Mouse (Mus musculus): ENCODE measurements around the gene Znhit1. TPM values are rescaled to one million over a fixed set of nuclear protein-coding genes. Genes with fewer than 3 reads are reported as not detected.

Gene Znhit1
- total RNA-seq, 2 experiments from 2014 or later = 50.4 to 54.9 TPM

DNA sequence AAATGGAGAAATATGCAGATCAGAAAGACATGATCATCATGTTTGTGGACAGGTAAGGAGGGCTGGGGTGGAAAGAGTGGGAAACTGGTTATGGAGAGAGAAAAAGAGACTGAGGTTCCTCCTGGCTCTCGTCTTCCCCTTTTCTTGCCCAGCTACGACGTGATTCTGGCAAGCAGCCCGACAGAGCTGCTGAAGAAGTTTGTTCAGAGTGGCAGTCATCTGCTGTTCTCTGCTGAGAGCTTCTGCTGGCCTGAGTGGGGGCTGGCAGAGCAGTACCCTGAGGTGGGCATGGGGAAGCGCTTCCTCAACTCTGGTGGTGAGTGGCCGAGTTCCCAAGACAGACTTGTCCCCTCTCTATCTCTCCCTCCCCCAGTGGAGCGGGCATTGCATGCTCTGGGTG lies 599 bp upstream of the Znhit1 start:
- intact Hi-C loops (cut with DNase I) = no loop called here
- DNase-seq = peak; percentile 31 to 49

DNA sequence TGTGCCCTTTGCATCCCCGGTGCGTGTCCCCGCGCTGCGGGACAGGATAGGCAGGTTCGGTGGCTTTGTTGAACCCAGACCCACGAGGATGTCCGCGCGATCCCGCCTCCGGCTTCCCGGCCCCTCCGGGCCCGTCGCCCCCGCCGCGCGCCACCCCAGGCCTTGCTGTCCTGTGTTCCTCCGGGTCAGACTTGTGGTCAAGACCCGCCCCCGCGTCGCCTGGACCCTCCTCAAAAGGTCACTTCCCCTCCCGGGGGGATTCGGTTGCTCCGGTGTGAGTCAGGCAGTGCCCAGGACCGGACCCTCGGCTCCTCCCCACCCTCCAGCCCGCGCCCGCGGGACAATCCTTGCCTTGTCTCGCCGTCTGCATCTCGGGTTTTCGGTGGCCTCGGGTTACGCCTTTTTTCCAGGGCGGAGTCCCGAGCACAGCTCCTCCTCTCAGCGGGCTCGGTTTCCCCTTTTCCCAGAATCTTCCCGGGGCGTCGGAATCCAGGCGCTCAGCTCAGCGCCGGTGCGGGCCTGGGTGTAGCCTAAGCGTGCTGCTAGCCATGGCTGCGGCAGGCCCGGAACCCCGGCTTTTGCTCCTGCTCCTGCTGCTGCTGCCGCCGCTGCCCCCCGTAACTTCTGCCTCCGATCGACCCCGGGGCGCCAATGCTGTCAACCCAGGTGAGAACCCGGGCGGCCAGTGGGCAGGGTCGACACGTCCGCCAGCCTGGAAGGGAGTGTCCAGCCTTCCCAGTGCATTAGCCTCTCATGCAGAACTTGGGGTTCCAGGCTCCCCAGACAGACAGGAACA lies 485 bp downstream of the Znhit1 start:
- intact Hi-C loops (cut with DNase I) = loop anchor here (2.0 kb wide), 1 partner anchor 25 kb away; no protein-coding TSS in a partner anchor

DNA sequence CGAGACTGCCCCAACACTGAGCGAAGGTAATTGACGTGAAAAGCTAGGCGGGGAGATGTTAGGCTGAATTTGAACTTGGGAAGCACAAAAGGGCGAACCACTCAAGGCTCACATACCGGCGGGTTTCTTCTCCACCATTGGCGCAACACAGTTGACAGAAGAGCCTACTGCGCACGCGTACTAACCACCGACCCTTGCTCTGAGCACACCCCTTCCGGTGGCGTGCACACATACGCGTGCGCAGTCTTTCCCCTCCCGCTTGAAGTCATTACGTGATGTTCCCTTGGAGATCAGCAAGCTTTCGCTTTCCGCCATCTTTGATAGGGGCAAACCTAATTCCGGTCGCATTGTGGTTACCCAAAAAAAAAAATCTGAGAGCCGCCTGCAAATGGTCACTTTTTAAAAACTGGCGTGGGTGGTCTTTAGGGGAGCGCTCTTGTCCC lies 1.1 kb downstream of the Znhit1 start, which contains the start of gene Plod3:
Plod3 (plus strand) TSS at position 325 of the 443 bp plus-strand sequence.
- intact Hi-C loops (cut with DNase I) = loop anchor here (2.0 kb wide), 1 partner anchor 24 kb away; no protein-coding TSS in a partner anchor
- DNase-seq = peak; percentile 96 to 97

More for the DNA sequence above, 485 bp downstream of the Znhit1 start:
- DNase-seq = peak; percentile 75 to 87

DNA sequence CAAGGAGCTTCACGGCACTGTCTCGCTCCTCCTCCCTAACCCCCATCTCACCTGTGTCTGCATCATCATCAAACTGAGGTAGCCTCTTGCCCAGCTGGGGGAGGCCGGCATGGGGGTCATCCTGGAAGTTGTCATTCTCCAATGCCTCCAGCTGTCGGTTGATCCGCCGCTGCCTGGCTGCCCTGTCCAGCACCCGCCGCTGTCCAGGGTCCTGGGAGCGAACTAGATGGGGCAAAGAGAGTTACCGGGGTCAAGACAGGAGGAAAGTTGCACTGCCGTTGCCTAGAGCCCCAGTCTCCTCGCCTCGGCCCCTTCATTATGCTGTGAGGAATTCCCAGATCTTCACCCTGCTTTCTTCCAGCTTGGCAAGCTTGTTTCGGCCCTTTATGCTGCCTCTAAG lies 3.0 kb downstream of the Znhit1 start:
- no peak for DNase-seq
- intact Hi-C loops (cut with DNase I) = no loop called here

DNA sequence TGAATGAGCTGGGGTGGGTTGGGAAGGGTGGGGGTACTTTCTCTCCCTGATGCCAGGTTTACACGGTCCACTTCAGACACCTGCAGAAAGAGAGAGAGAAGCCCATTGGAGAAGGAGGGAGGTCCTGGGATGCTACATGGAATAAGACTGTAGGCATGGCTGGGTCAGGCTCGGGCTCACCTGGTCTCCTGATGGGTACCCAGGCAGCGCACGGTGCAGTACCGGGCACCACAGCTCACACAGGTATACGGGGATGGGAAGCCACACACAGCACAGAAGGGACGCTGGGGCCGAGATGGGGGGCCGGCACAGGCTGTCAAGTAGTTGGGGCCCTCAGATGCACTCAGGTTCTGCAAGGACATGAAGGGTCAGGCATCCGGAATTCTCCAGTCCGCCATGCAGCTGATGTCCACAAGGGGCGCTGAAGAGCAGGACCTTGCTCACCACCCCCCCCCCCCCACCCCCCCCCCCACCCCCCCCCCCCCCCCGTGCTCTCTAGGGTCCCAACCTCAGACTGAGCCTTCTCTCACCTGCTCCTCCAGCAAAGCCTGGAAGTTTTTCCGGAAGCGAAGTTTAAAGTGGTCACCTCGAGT lies 5.4 kb downstream of the Znhit1 start:
- intact Hi-C loops (cut with DNase I) = no loop called here
- DNase-seq = peak; percentile 66 to 79

DNA sequence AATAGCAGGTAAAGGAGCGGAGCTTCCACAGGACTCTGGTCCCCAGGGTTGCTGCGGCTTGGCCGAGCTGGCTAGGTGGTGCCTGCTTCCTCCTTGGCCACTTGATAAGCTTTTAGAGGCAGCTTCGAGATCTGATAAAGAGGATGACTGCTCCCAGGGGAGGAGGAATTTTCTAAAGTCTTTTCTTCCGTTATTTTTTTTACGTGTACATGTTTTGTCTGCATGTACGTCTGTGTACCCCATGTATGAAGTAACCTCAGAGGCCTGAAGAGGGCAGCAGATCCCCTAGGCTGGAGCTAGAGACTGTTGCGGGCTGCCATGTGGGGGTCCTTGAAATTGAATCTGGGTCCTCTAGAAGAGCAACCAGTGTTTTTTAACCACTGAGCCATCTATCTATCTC lies 6.8 kb downstream of the Znhit1 start:
- no peak for DNase-seq
- intact Hi-C loops (cut with DNase I) = no loop called here

DNA sequence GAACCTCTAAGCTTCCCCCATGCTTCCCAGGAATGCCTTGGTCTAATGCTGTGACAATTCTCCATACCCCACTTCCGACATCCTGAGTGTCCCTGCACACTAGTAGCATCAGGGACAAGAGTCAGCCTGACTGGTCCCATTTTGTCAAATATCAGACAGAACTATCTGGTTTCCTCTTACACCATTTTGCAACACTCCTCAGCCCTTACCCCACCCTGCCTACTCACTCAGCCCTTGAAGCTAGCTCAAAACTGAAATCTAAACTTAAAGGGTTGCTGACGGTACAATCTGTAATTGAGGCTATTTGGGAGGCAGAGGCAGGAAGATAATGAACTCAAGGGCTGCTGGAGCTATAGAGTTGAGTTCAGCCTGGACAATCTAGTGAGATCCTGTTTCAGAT lies 8.1 kb downstream of the Znhit1 start:
- intact Hi-C loops (cut with DNase I) = no loop called here
- no peak for DNase-seq

DNA sequence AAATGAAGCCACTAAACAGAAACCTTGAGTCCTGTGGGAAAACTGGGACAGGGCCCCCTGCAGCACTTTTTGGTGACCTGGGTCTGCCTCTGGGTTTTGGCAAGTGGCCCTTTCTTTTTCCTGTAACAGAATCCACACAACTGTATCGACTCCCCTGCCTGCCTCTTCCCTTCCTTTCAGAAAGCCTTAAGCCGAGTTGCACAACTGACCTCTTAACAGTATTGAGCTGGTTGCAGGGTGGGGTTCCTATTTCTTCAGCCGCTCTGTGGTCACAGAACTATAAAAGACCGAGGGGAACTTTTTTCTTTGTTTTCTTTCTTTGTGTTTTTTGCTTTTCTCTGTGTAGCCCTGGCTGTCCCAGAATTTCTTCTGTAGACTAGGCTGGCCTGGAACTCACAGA lies 10.1 kb downstream of the Znhit1 start:
- DNase-seq = no peak
- intact Hi-C loops (cut with DNase I) = no loop called here

DNA sequence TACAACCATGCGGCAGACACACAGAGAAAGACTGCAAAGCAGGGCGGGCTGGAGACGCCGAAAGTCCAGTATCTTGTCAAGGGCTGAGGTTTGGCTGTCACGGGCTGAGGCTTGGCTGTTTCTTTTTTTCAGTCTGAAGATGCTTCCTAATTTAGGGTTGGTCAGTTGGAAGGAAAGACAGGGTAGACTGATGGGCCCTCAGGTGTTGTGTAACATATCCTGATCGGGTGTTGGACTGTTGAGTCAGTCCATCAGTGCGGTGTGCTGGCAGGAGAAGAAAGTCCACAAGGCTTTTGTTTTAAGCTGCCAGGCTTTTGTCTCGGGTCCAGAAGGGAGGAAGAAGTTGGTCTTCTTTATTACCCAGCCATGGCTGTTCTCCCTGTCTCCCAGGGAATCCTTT lies 14.2 kb downstream of the Znhit1 start:
- intact Hi-C loops (cut with DNase I) = no loop called here
- no peak for DNase-seq

DNA sequence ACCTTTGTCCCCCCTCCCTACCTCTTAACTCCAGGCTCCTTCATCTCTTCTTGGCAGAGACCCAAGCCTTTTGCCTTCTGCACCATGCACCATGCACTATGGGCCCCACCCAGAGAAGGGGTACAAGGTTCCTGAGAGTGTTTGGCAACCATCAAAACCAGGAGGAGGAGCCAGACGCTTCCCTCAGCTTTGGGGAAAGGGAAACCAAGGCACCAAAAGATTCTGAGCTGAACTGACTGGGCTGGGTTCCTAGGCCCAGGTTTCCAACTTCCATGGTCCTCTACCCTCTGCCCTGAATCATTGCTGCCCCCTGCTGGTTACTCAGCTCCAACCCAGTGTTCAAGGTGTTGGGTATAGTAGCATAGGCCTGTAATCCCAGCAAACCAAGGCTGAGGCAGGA lies 17.1 kb downstream of the Znhit1 start:
- intact Hi-C loops (cut with DNase I) = loop anchor here (2.0 kb wide), 1 partner anchor 42 kb away; no protein-coding TSS in a partner anchor
- DNase-seq = peak; percentile 77 to 86

DNA sequence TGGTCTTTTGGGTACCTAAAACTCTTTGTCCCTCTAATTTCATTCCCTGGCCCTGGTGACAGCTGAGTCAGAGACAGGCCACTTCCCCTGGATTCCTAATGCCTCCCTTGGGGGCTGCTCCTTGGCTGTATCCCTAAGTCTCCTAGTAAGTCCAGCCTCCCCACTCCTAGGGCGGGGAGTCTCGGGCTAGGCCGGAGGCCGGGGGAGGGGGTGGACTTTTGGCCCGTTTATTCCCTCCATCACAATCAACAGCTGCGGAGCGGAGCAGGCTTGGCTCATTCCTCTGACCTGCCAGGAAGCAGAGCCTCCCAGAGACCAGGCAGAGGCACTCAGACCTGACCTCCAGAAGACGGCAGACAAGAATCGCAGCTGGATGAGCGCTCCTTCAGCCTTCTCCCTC lies 20.2 kb downstream of the Znhit1 start:
- intact Hi-C loops (cut with DNase I) = loop anchor here (10.0 kb wide), 1 partner anchor 817 kb away; the partner anchor contains the start of genes Mepce and Zcwpw1
- DNase-seq = peak; percentile 83

DNA sequence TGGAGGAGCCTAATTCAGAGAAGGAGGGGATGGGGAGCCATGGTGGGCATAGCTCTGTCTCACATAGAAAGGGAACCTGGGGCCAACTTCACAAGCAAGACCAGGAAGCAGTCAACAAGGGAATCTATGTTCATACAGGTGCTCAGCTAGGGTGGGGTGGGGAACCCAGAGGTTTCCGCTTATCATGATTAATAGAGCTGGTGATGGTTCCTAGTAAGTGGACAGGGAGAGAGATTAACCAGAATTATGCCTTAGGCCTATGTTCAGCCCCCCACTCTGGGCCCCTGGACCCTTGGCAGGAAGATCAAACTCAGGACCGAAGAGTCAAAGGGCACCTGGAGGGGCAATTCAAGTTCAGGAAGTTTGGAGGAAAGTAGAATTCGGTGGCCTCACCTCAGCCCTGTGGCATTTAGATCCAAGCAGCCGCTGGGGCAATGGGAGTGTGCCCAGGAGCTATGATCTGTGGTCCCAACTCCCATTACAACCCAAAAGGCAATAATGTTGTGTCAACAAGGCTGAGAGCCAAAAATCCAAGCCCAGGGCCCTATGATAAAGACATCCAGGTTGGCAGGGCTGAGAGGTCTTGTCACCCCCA lies 20.9 kb downstream of the Znhit1 start:
- no peak for DNase-seq
- intact Hi-C loops (cut with DNase I) = loop anchor here (10.0 kb wide), 1 partner anchor 818 kb away; the partner anchor contains the start of genes Mepce and Zcwpw1

DNA sequence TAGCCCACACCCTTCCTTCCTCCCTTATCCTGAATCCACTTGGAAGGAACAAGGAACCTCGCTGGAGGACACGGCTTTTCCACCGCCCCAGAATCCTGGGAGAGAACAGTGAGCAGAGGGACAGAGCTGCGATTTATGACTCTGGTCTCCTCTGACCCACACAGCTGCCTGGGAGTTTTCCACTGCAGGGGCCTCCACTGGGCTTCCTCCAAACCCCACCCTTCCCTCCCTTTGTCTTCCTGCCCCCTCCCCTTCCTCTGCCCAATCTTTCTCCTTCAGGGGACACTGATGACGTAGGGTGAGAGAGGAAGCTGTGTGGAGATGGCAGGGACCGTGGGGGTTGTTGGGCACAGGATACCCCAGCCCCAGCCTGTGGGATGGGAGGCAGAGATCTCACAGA lies 21.5 kb downstream of the Znhit1 start, which contains the start of gene Cldn15:
Cldn15 (plus strand) TSS at position 286 of the 400 bp plus-strand sequence.
- peak; percentile 43 to 48 for DNase-seq
- intact Hi-C loops (cut with DNase I) = loop anchor here (10.0 kb wide), 1 partner anchor 818 kb away; the partner anchor contains the start of genes Mepce and Zcwpw1

DNA sequence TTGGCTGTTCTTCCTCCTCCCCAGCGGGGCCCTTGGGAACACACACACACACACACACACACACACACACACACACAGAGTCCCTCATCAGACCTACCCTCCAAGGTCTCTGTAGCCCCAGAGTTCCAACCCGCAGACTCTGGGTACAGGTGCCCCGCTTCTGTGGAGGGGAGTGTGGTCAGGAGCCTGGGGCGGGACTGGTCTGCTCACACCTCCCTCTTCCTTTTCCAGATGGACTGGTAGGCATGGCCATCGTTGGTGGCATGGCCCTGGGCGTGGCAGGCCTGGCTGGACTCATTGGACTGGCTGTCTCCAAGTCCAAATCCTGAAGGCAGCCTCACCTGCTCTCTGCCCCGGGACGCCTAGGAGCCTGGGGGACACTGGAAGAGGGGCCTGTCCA lies 22.1 kb downstream of the Znhit1 start:
- DNase-seq = no peak
- intact Hi-C loops (cut with DNase I) = loop anchor here (10.0 kb wide), 1 partner anchor 819 kb away; the partner anchor contains the start of genes Mepce and Zcwpw1

DNA sequence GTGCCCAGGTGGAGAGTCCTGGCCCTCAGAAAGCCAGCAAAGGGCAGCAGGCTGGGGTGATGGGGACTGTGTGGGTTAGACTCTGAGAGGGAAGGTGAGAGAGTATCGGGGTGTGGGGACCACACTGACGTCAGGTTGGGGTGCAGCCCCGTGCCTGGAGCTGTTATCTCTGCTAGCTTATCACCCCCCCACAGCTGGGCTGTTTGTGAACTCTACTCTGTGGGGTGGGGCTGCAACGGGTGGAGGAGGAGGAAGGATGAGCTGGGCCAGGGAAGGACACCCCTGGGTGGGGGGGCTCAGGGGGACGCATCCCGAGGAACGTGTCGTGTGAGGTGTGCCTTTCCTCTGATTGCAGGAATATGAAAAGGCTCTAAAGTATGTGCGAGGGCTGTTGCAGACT lies 22.6 kb downstream of the Znhit1 start:
- DNase-seq = no peak
- intact Hi-C loops (cut with DNase I) = loop anchor here (10.0 kb wide), 1 partner anchor 820 kb away; the partner anchor contains the start of genes Mepce and Zcwpw1

DNA sequence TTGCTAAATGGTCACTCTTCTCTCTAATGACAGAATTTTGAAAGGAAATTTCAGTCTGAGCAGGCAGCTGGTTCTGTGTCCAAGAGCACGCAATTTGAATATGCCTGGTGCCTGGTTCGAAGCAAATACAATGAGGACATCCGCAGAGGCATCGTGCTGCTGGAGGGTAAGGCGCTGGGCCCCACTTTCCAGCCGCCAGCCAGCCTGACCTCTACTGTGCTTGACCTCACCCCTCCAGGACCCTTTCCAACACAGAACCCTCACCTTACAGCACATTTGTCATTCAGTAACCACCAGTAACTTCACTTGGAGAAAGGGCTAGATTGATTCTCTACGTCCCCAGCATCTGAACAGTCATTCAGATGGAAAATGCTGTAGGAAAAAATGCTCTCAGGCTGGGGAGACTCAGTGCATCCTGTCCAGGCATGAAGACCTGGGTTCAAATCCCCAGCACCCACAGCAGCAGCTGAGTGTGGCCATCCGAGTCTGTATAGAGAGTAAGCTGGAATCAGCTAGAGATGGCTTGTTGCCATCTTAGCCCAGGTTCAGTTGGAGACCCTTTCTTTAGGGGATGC lies 24.8 kb downstream of the Znhit1 start:
- intact Hi-C loops (cut with DNase I) = loop anchor here (2.0 to 10.0 kb wide), 2 partner anchors 24 to 822 kb away; partner anchors contain the start of genes Mepce, Plod3 and Zcwpw1
- no peak for DNase-seq

DNA sequence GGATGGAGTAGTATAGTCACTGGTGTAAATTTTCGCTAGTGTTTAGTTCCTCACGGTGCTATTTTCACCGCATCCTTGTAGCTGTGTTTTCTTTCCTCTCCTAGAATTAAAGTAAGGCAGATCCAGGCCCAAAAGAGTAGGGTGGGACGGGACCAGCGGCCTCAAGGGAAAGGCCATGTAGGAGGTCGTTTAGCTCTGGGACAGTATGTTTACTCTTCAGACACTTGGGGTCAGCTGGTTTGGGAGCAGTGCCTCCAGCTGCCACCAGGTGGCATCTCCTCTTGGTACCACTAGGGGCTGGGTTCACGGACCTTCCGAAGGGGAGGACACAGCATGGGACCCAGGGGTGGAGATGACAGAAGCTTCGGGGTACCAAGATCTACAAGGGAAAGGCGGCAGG lies 25.3 kb downstream of the Znhit1 start:
- peak; percentile 84 to 90 for DNase-seq
- intact Hi-C loops (cut with DNase I) = loop anchor here (2.0 to 10.0 kb wide), 2 partner anchors 24 to 822 kb away; partner anchors contain the start of genes Mepce, Plod3 and Zcwpw1

DNA sequence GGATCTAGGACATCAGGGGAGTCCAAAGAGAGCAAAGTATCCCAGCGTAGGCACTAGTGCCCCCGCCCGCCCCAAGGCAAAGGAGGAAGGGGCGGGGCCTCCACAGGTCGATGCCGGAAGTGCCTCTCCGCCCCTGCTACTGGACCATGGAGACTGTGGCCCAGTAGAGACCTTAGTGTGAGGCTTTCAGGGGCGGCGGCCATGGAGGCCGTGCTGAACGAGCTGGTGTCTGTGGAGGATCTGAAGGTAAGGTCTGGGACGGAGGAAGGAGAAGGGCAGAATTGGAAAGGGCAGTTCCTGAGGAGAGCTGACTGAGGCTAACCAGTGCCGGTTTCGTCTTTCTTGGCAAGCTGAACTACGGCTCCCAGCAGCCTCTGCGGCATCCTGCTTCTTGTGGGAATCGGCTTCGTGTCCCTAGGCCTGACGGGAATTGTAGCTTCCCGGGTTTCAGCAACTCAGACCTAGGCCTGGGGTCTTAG lies 25.8 kb downstream of the Znhit1 start:
- intact Hi-C loops (cut with DNase I) = loop anchor here (2.0 to 10.0 kb wide), 2 partner anchors 25 to 823 kb away; partner anchors contain the start of genes Mepce, Plod3 and Zcwpw1
- DNase-seq = peak; percentile 89 to 91

DNA sequence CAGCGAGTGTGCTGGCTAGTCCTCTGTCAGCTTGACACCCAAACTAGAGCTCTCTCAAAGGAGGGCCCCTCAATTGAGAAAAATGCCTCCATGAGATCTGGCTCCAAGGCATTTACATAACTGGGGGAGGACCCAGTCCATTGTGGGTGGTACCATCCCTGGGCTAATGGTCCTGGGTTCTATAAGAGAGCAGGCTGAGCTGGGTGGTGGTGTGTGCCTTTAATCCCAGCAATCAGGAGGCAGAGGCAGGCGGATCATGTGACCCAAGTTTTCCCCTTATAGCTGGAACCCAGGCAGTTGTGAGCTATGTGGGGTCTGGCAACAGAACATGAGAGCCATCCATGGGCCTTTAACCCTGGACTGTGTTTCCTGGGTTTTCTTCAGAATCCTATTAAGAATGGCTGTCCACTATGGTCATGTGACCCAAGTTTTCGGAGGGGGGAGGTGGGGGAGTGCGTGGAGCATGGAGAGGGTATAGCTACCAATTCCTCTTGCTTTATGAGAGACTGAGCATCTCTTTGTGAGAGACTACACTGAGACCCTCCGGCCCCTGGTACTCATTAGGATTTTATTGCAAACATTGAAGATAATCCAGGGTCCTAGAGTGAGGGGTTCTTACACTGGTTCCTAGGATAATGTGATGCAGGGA lies 26.4 kb downstream of the Znhit1 start:
- intact Hi-C loops (cut with DNase I) = loop anchor here (10.0 kb wide), 1 partner anchor 823 kb away; the partner anchor contains the start of genes Mepce and Zcwpw1
- no peak for DNase-seq
